Mouse (Mus musculus) erythroblast, embryonic 14.5 days (primary cell): ENCODE results near the gene Myo9b.

Source experiments
- GATA1 ChIP-seq: IDR thresholded peaks from 2 replicates; pipeline ENCODE4 v1.6.1; 2012; ENCODE audit warnings: low read length, inconsistent platforms, mixed read lengths
- TAL1 ChIP-seq: IDR thresholded peaks from 3 replicates; pipeline ENCODE4 v1.6.1; 2012; ENCODE audit warnings: low read length, inconsistent platforms, mixed read lengths

GRCm38 (mm10) chr8:71296188-71296621 is 23.7 kb downstream of the Myo9b start:
- no peak for TF ChIP-seq GATA1
- no peak for TF ChIP-seq TAL1
